Mouse (Mus musculus) ES-E14 (cell line): ENCODE results near the gene Zswim9. TPM values are rescaled to one million over a fixed set of nuclear protein-coding genes. Genes with fewer than 3 reads are reported as not detected.
A peak's percentile ranks its signal among the peaks of the same experiment; 100 is the strongest.

Experiments used
- DNase-seq: peaks from one replicate; pipeline ENCODE4 v3.0.0-alpha.2; 2013; ENCODE audit warnings: low read depth, low spot score
- H3K27ac ChIP-seq: 2 replicates; pipeline ENCODE4 v1.5.1; 2012; ENCODE audit warnings: low read depth, mild to moderate bottlenecking, low read length, moderate library complexity, mixed read lengths; ENCODE audit not compliant: poor library complexity, insufficient read depth, severe bottlenecking
- H3K36me3 ChIP-seq: 2 replicates; pipeline ENCODE4 v1.6.1; 2012; ENCODE audit warnings: mild to moderate bottlenecking, low read length, moderate library complexity, mixed read lengths; ENCODE audit not compliant: control insufficient read depth, poor library complexity, insufficient read depth, severe bottlenecking
- H3K4me1 ChIP-seq, 2 experiments: fragments of 150-350 bp in 1 of 2; sonication (generic) in 1 of 2; 2 replicates each; pipeline ENCODE4 v1.6.1; 2012; ENCODE audit warnings: low read length in 2 of 2, mild to moderate bottlenecking in 1 of 2, mixed read lengths in 1 of 2; ENCODE audit not compliant: control insufficient read depth in 2 of 2, insufficient read depth in 2 of 2, poor library complexity in 1 of 2
- H3K4me3 ChIP-seq, 2 experiments: fragments of 150-350 bp in 1 of 2; sonication (generic) in 1 of 2; 2 replicates each; pipeline ENCODE4 v1.5.1; 2012; ENCODE audit warnings: low read length in 2 of 2, low read depth in 1 of 2, mild to moderate bottlenecking in 1 of 2, mixed read lengths in 1 of 2; ENCODE audit not compliant: insufficient read depth in 1 of 2, poor library complexity in 1 of 2, severe bottlenecking in 1 of 2
- H3K9ac ChIP-seq: 2 replicates; pipeline ENCODE4 v1.6.1; 2012; ENCODE audit warnings: low read depth, mild to moderate bottlenecking, low read length, mixed read lengths; ENCODE audit not compliant: poor library complexity, insufficient read depth, severe bottlenecking
- H3K9me3 ChIP-seq: fragments of 150-350 bp; sonication (generic); 2 replicates; pipeline ENCODE4 v1.6.1; 2012; ENCODE audit warnings: low read depth, mild to moderate bottlenecking, low read length; ENCODE audit not compliant: control insufficient read depth, insufficient read depth
- CHD2 ChIP-seq: IDR thresholded peaks from 2 replicates; pipeline ENCODE4 v1.6.1; 2014; ENCODE audit warnings: mild to moderate bottlenecking, low read depth, low read length, inconsistent platforms
- HCFC1 ChIP-seq: IDR thresholded peaks from 2 replicates; pipeline ENCODE4 v1.6.1; 2012; ENCODE audit warnings: low read length, inconsistent platforms, borderline replicate concordance; ENCODE audit not compliant: insufficient read depth
- MAFK ChIP-seq: IDR thresholded peaks from 2 replicates; pipeline ENCODE4 v1.6.1; 2014; ENCODE audit warnings: mild to moderate bottlenecking, low read depth, low read length, inconsistent platforms; ENCODE audit not compliant: insufficient read depth
- ZC3H11A ChIP-seq: IDR thresholded peaks from 2 replicates; pipeline ENCODE4 v1.6.1; 2012; ENCODE audit warnings: low read depth, mild to moderate bottlenecking, inconsistent platforms, low read length, borderline replicate concordance
- ZNF384 ChIP-seq: IDR thresholded peaks from 2 replicates; pipeline ENCODE4 v1.6.1; 2012; ENCODE audit warnings: low read depth, low read length, inconsistent platforms
- in situ Hi-C, 2 experiments: fragments of 600-800 bp; cut with MboI; formaldehyde crosslinking; loops; one replicate each; pipeline ENCODE4 v1.15.1; 2025; ENCODE audit warnings: low sequenced_read_pairs in 2 of 2, inconsistent platforms in 1 of 2; ENCODE audit not compliant: unreplicated experiment in 2 of 2
- total RNA-seq: library from RNA; depleted of rRNA; stranded (reverse); fragments of 300-350 nt; gene quantifications from 2 replicates; pipeline ENCODE4 v1.2.3, GENCODE M21; 2012; rRNA removed

Zswim9 gene
- 5.1 and 5.7 TPM in 2 replicates for total RNA-seq

GRCm38 (mm10) chr7:13278308-13278891 is at the start of gene Zswim9:
Zswim9 (minus strand) TSS chr7:13278721.
- DNase-seq: peak; percentile 90
- no peaks in the 10 kb centered on the region for H3K4me1 ChIP-seq
- H3K27ac ChIP-seq: peak within 1 kb of the TSS; percentile 83
- no peaks in the 10 kb centered on the region for H3K9me3 ChIP-seq
- TF ChIP-seq HCFC1 (peak; percentile 92), ZC3H11A (no peak), CHD2 (no peak), MAFK (no peak), ZNF384 (no peak)
- in situ Hi-C loops: no loop called here
- H3K9ac ChIP-seq: peak within 1 kb of the TSS; percentile 98
- H3K36me3 ChIP-seq: peaks cover 11% of the 10 kb centered on the region
- H3K4me3 ChIP-seq: peak within 1 kb of the TSS; percentile 91 to 93

DNA sequence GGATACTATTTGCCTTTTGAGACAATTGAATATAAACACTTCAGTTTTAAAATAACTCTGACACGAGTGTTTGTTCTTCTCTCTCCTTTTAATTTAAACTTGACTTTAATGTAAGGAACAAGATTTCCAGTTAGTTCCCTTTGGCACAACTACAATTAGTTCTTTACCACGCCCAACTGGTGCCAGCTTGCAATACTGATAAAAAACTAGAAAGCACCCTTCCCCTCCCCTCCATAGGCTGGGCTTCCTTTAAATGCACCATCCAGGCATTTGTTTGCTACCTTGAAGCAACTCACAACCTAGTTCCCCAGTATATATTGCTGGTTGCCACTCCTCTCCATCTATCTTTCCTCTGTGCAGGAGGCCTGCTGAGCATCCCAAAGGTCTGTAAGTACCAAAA is 45.8 kb upstream of the Zswim9 start, which contains the start of gene Pla2g4c:
Pla2g4c (plus strand) TSS at position 340 of the 400 bp plus-strand sequence.
- Histone ChIP-seq H3K27ac (no peak within 1 kb of the TSS), H3K36me3 (no peaks in the 10 kb centered on the region), H3K9me3 (no peaks in the 10 kb centered on the region), H3K4me1 (no peaks in the 10 kb centered on the region), H3K4me3 (no peak within 1 kb of the TSS), H3K9ac (no peak within 1 kb of the TSS)
- TF ChIP-seq ZC3H11A: no peak
- TF ChIP-seq CHD2: no peak
- TF ChIP-seq HCFC1: no peak
- TF ChIP-seq MAFK: no peak
- TF ChIP-seq ZNF384: no peak
- in situ Hi-C loops: no loop called here
- no peak for DNase-seq

GRCm38 (mm10) chr7:13321424-13321823 is 42.9 kb upstream of the Zswim9 start:
- no peak for DNase-seq
- in situ Hi-C loops: no loop called here
- no peak overlapping the region for H3K27ac ChIP-seq
- H3K4me1 ChIP-seq: no peaks in the 10 kb centered on the region
- no peak overlapping the region for H3K4me3 ChIP-seq
- H3K9me3 ChIP-seq: no peaks in the 10 kb centered on the region
- no peak overlapping the region for H3K9ac ChIP-seq
- no peaks in the 10 kb centered on the region for H3K36me3 ChIP-seq
- TF ChIP-seq ZC3H11A (no peak), HCFC1 (no peak), ZNF384 (no peak), MAFK (no peak)

- DNase-seq: no peak
- H3K27ac ChIP-seq: no peak overlapping the region
- no peak overlapping the region for H3K9ac ChIP-seq
- in situ Hi-C loops: no loop called here
- TF ChIP-seq HCFC1 (no peak), ZNF384 (no peak), MAFK (no peak), CHD2 (no peak), ZC3H11A (no peak)
- no peaks in the 10 kb centered on the region for H3K4me1 ChIP-seq
- no peak overlapping the region for H3K4me3 ChIP-seq
- H3K36me3 ChIP-seq: peaks cover 43% of the 10 kb centered on the region
- no peaks in the 10 kb centered on the region for H3K9me3 ChIP-seq
Measured at GRCm38 (mm10) chr7:13314095-13314597, 35.6 kb upstream of the Zswim9 start.

GRCm38 (mm10) chr7:13311401-13311800 is 32.9 kb upstream of the Zswim9 start:
- no peak for TF ChIP-seq ZNF384
- TF ChIP-seq MAFK: no peak
- TF ChIP-seq HCFC1: no peak
- no peak for TF ChIP-seq ZC3H11A
- TF ChIP-seq CHD2: no peak
- H3K4me1 ChIP-seq: no peaks in the 10 kb centered on the region
- in situ Hi-C loops: no loop called here
- H3K9ac ChIP-seq: no peak overlapping the region
- peaks cover 64% of the 10 kb centered on the region for H3K36me3 ChIP-seq
- peaks cover 4% of the 10 kb centered on the region; the same call in 1 of the 2 replicates for H3K9me3 ChIP-seq
- H3K4me3 ChIP-seq: no peak overlapping the region
- no peak for DNase-seq
- H3K27ac ChIP-seq: no peak overlapping the region
